Mouse (Mus musculus) midbrain, postnatal 0 days (tissue): ENCODE results near the gene Gm3727. TPM values are rescaled to one million over a fixed set of nuclear protein-coding genes. Genes with fewer than 3 reads are reported as not detected.
"Not testable (repeated sequence)": the region's sequence is repeated elsewhere in the genome, so short reads cannot be mapped to it uniquely, and the experiment has no call there.

ENCODE experiments used
- ATAC-seq: fragments of 200-750 bp; cut with Nextera tagmentation; 2 replicates; pipeline ENCODE4 v1.8.0; 2017; ENCODE audit warnings: moderate number of reproducible peaks, mild to moderate bottlenecking, moderate TSS enrichment, moderate library complexity; ENCODE audit not compliant: low FRiP score
- DNase-seq: peaks from one replicate; pipeline ENCODE4 v3.0.0-alpha.2; 2015; ENCODE audit warnings: low spot score
- H3K27ac ChIP-seq: fragments of 300-500 bp; sonication (generic); 2 replicates; pipeline ENCODE4 v1.5.1; 2014; ENCODE audit warnings: low read depth, mild to moderate bottlenecking, low read length, mixed read lengths
- H3K27me3 ChIP-seq: fragments of 300-500 bp; sonication (generic); 2 replicates; pipeline ENCODE4 v1.6.1; 2014; ENCODE audit warnings: low read length, control low read depth, mixed read lengths; ENCODE audit not compliant: insufficient read depth
- H3K36me3 ChIP-seq: fragments of 300-500 bp; sonication (generic); 2 replicates; pipeline ENCODE4 v1.6.1; 2014; ENCODE audit warnings: low read length, control low read depth, mixed read lengths; ENCODE audit not compliant: insufficient read depth
- H3K4me1 ChIP-seq: fragments of 300-500 bp; sonication (generic); 2 replicates; pipeline ENCODE4 v1.6.1; 2014; ENCODE audit warnings: mild to moderate bottlenecking, control low read depth, antibody characterized with exemption, low read length, mixed read lengths; ENCODE audit not compliant: insufficient read depth
- H3K4me2 ChIP-seq: fragments of 300-500 bp; sonication (generic); 2 replicates; pipeline ENCODE4 v1.6.1; 2014; ENCODE audit warnings: low read depth, mild to moderate bottlenecking, low read length, mixed read lengths; ENCODE audit not compliant: poor library complexity, severe bottlenecking
- H3K4me3 ChIP-seq: fragments of 300-500 bp; sonication (generic); 2 replicates; pipeline ENCODE4 v1.5.1; 2014; ENCODE audit warnings: low read depth, mild to moderate bottlenecking, low read length, moderate library complexity
- H3K9ac ChIP-seq: fragments of 300-500 bp; sonication (generic); replicated peaks from 2 replicates; pipeline ENCODE4 v1.6.1; 2014; ENCODE audit warnings: mild to moderate bottlenecking, low read length, moderate library complexity, mixed read lengths; ENCODE audit not compliant: poor library complexity, severe bottlenecking
- H3K9me3 ChIP-seq: fragments of 300-500 bp; sonication (generic); 2 replicates; pipeline ENCODE4 v1.6.1; 2016; ENCODE audit warnings: low read length, control low read depth
- CTCF ChIP-seq: IDR thresholded peaks from 2 replicates; pipeline ENCODE4 v1.5.1; 2016; ENCODE audit warnings: antibody characterized with exemption, mild to moderate bottlenecking
- WGBS: fragments of 180-500 bp; shearing (Covaris S2); extraction: QIAGEN DNeasy Blood & Tissue Kit; methylation state at CpG from one replicate; pipeline ENCODE4 v1.1.7; 2014; 5-methylcytosine and 5-hydroxymethylcytosine counted together
- polyA plus RNA-seq: library from polyadenylated mRNA; unstranded; fragments of >200 nt; fragmentation: Nextera tagmentation; extraction: Ambion mirVana; gene quantifications from 2 replicates; pipeline ENCODE4 v1.2.1, GENCODE M21; 2015
- total RNA-seq: library from RNA; depleted of rRNA; stranded (reverse); fragments of >200 nt; gene quantifications from 2 replicates; pipeline ENCODE4 v1.2.3, GENCODE M21; 2014; rRNA removed

Gm3727 gene
- total RNA-seq, result not detected in 2 replicates
- not detected in 2 replicates for polyA plus RNA-seq

DNA sequence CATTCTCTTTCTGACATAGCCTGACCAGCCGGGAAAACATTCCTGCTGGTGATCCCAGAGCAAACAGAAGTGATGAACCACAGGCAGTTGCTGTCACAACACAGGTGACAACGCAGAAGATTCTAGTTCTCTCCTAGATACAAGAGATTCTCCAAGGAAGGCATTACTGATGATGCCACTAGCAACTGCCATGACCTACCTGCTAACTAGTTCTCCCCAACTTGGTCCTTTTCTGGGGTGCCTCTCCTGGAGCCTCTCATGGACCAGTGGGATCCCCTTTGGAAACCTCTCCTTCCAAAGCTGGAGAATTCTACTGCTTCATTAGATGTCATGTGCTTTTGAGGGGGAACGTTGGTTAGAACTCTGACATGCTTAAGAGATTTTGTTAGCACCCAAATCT lies at the start of gene Gm3727:
TSS of gene Gm3727 (minus strand) at position 101 of the 400 bp plus-strand sequence.
- ATAC-seq, DNase-seq, H3K27ac ChIP-seq, H3K9me3 ChIP-seq, H3K4me1 ChIP-seq, H3K4me2 ChIP-seq, H3K36me3 ChIP-seq, H3K27me3 ChIP-seq, H3K9ac ChIP-seq, H3K4me3 ChIP-seq: not testable (repeated sequence)
- WGBS, result 92% methylated on average over 3 of the region's 3 CpGs

- peak; percentile 64 for TF ChIP-seq CTCF
- not testable (repeated sequence) for H3K9me3 ChIP-seq, H3K9ac ChIP-seq, H3K36me3 ChIP-seq, H3K4me3 ChIP-seq, H3K4me2 ChIP-seq, H3K27ac ChIP-seq, H3K4me1 ChIP-seq, ATAC-seq, H3K27me3 ChIP-seq
- 2% methylated on average over 7 of the region's 10 CpGs for WGBS
- DNase-seq, result peak; percentile 40
These were observed 21.0 kb downstream of the Gm3727 start for GRCm38 (mm10) chr14:7243498-7243897.

Other genes with a start within 250 kb of the Gm3727 start
- gene Gm10406, start 237.3 kb downstream of the Gm3727 start, total RNA-seq, result 3.0 and 7.4 TPM in 2 replicates
- gene Gm10406, start 237.3 kb downstream of the Gm3727 start, polyA plus RNA-seq, result 6.6 and 6.9 TPM in 2 replicates
- gene Gm3685, start 219.7 kb downstream of the Gm3727 start, total RNA-seq, result not detected in 2 replicates
- gene Gm3685, start 219.7 kb downstream of the Gm3727 start, polyA plus RNA-seq, result not detected in 2 replicates
- gene Gm3696, start 164.1 kb downstream of the Gm3727 start, total RNA-seq, result 5.9 and 10.6 TPM in 2 replicates
- gene Gm3696, start 164.1 kb downstream of the Gm3727 start, polyA plus RNA-seq, result 7.7 and 8.3 TPM in 2 replicates
- gene Gm6676, start 139.3 kb downstream of the Gm3727 start, total RNA-seq, result not detected in 2 replicates
- not detected in 2 replicates for gene Gm6676, start 139.3 kb downstream of the Gm3727 start, polyA plus RNA-seq
- 6.8 and 9.6 TPM in 2 replicates for gene Gm3512, start 90.2 kb downstream of the Gm3727 start, total RNA-seq
- gene Gm3512, start 90.2 kb downstream of the Gm3727 start, polyA plus RNA-seq, result 10.6 and 10.8 TPM in 2 replicates
- not detected in 2 replicates for gene Gm16434, start 70.2 kb downstream of the Gm3727 start, total RNA-seq
- gene Gm16434, start 70.2 kb downstream of the Gm3727 start, polyA plus RNA-seq, result not detected in 2 replicates
- gene Gm3739, start 50.3 kb upstream of the Gm3727 start, total RNA-seq, result 6.8 and 10.4 TPM in 2 replicates
- gene Gm3739, start 50.3 kb upstream of the Gm3727 start, polyA plus RNA-seq, result 9.0 and 10.4 TPM in 2 replicates
- gene Gm5797, start 67.7 kb upstream of the Gm3727 start, total RNA-seq, result not detected in 2 replicates
- gene Gm5797, start 67.7 kb upstream of the Gm3727 start, polyA plus RNA-seq, result not detected in 2 replicates
- gene Gm8374, start 100.4 kb upstream of the Gm3727 start, total RNA-seq, result not detected in 2 replicates
- not detected in 2 replicates for gene Gm8374, start 100.4 kb upstream of the Gm3727 start, polyA plus RNA-seq
- not detected in 2 replicates for gene Gm3755, start 186.2 kb upstream of the Gm3727 start, total RNA-seq
- gene Gm3755, start 186.2 kb upstream of the Gm3727 start, polyA plus RNA-seq, result not detected in 2 replicates
- gene Gm3752, start 219.0 kb upstream of the Gm3727 start, total RNA-seq, result 7.1 and 9.8 TPM in 2 replicates
- gene Gm3752, start 219.0 kb upstream of the Gm3727 start, polyA plus RNA-seq, result 22.1 and 22.2 TPM in 2 replicates